Mouse (Mus musculus) CH12F3 (cell line): Measurements from ENCODE around the gene Bdh1.

ENCODE experiments used
- in situ Hi-C: fragments of 300-500 bp; cut with MboI; formaldehyde crosslinking; loops from 2 replicates; pipeline ENCODE4 v1.14.3; 2020; ENCODE audit warnings: low sequenced_read_pairs

The Bdh1 gene

DNA sequence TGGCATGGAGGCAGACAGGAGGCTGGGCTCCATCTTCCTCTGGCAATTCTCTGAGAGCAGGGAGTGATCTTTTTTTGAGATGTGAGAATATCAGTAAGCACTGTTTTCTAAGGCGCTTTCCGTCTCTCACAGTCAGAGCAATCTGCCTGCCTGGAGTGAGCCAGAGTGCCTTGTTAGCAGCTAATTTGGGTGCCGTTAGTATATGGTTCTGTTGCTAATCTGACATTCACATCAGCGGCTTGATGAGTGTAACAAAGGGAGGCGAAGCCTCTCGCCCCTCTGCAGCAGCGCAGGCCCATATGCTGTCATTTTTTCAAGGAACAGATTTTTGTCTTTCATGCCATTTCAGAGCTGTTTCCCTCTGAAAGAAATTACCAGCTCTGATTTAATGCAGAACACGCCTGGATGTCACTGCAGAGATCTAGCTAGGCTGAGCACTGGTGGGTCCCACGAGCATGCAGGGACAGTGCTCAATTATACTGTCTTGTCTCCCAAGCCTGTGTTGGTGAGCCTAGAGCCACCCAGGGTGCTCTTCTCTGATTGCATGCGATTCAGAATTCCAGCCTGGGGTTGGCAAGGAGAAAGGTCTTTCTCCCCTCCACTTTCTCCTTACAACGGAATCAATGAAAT, 77.7 kb downstream of the Bdh1 start:
- in situ Hi-C loops, result no loop called here

DNA sequence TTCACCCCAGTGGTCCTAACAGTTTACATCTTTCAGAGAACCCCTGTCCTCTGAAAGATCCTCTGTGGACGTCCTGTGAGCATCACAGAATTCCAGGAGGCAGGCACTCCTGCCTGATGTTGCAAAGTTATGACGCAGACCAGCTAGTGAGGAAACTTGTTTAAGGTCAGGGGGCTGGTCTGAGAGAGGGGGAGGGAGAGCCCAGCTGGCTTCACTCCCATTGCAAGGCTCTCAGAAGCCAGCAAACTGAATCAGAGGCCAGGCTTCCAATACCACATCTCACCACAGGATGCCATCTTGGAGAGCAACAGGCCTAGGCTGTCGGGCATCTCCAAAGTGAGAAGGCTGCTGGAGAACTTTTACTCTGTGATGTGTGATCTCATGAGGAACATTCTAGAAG, 78.5 kb downstream of the Bdh1 start:
- in situ Hi-C loops, result no loop called here

DNA sequence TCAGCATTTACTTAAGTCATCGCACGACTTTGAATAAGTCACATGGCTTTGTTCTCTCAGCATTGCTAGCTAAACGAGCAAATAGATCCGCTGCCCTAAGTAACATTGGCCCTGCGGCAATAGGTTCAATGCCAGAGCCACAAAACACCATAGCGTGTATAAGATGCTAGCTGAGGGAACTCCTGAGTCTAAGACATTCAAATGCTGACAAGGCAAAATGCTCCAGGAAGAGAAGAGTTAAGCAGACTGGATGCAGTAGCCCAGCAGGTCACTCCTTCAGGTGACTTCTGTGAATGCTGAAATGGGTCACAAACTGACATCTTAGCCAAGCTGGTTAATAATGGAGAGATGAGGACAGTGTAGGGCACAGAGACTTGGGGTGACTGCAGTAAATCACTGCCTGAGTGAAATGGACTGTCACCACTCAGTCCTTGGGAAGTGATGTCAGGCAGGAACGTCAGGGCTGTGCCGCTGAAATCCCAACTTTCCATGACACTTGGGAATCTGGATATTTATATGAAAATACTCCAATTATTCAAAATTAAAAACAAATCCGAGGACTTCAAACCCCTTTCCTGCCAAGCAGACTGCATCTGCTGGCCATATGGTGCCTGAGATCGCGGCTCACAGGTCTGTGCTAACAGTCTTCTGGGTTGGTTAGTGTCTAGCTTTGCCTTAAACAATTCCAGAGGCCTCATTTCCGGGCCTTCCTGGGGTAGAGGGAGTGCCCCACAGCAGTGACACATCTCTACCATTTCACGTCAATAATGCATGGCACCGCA, 79.1 kb downstream of the Bdh1 start:
- in situ Hi-C loops, result no loop called here

GRCm38 (mm10) chr16:31501751-31502365, 79.8 kb downstream of the Bdh1 start:
- in situ Hi-C loops, result no loop called here

GRCm38 (mm10) chr16:31506665-31507456, 84.8 kb downstream of the Bdh1 start:
- in situ Hi-C loops, result no loop called here

- in situ Hi-C loops, result no loop called here
These were observed 85.3 kb downstream of the Bdh1 start for GRCm38 (mm10) chr16:31507457-31507755.

- in situ Hi-C loops, result no loop called here
These were observed 85.9 kb downstream of the Bdh1 start for GRCm38 (mm10) chr16:31507794-31508526.
